Mouse (Mus musculus) layer of hippocampus, postnatal 14 days (tissue): ENCODE measurements around the gene Pigq. TPM values are rescaled to one million over a fixed set of nuclear protein-coding genes. Genes with fewer than 3 reads are reported as not detected.

Experiments
- DNase-seq, 2 experiments: peaks; one replicate each; pipeline ENCODE4 v3.0.0; 2021 to 2022; ENCODE audit warnings: low spot score in 2 of 2, mixed read lengths in 1 of 2
- total RNA-seq, 2 experiments: library from RNA; stranded (reverse); gene quantifications; 2 replicates each; pipeline ENCODE4 v1.2.3; 2021

Gene Pigq
- total RNA-seq, 2 experiments from 2014 or later = 160 to 168 TPM

GRCm38 (mm10) chr17:25925348-25925747 is 19.4 kb downstream of the Pigq start:
- DNase-seq = peak; percentile 29 to 51

- no peak for DNase-seq
Observed at GRCm38 (mm10) chr17:25922120-25922519, 22.6 kb downstream of the Pigq start.

- DNase-seq = peak; percentile 100
Observed at GRCm38 (mm10) chr17:25919786-25920642, 24.7 kb downstream of the Pigq start.

GRCm38 (mm10) chr17:25919144-25919785 is 25.5 kb downstream of the Pigq start, which contains the start of gene Rab40c:
Gene Rab40c (minus strand): TSS chr17:25919727.
- peak in 1 of 2 experiments; percentile 43 for DNase-seq

- no peak for DNase-seq
Observed at GRCm38 (mm10) chr17:25918037-25918750, 26.5 kb downstream of the Pigq start.

- no peak for DNase-seq
Observed at GRCm38 (mm10) chr17:25916931-25917647, 27.6 kb downstream of the Pigq start.

- DNase-seq = no peak
Observed at GRCm38 (mm10) chr17:25914295-25914694, 30.4 kb downstream of the Pigq start.

- no peak for DNase-seq
Observed at GRCm38 (mm10) chr17:25913877-25914275, 30.9 kb downstream of the Pigq start.

- DNase-seq = peak in 1 of 2 experiments; percentile 45
Observed at GRCm38 (mm10) chr17:25913186-25913876, 31.4 kb downstream of the Pigq start.

- DNase-seq = no peak
Observed at GRCm38 (mm10) chr17:25911816-25912215, 32.9 kb downstream of the Pigq start.

- no peak for DNase-seq
Observed at GRCm38 (mm10) chr17:25907640-25908039, 37.1 kb downstream of the Pigq start.

GRCm38 (mm10) chr17:25903061-25903460 is 41.7 kb downstream of the Pigq start:
- DNase-seq = no peak

GRCm38 (mm10) chr17:25900193-25900592 is 44.5 kb downstream of the Pigq start:
- no peak for DNase-seq

GRCm38 (mm10) chr17:25895891-25896290 is 48.8 kb downstream of the Pigq start:
- no peak for DNase-seq

- DNase-seq = no peak
Observed at GRCm38 (mm10) chr17:25895415-25895814, 49.3 kb downstream of the Pigq start.

GRCm38 (mm10) chr17:25893975-25894617 is 50.6 kb downstream of the Pigq start:
- peak; percentile 59 to 71 for DNase-seq

GRCm38 (mm10) chr17:25888837-25889236 is 55.9 kb downstream of the Pigq start:
- no peak for DNase-seq

GRCm38 (mm10) chr17:25887467-25887866 is 57.3 kb downstream of the Pigq start:
- DNase-seq = no peak

GRCm38 (mm10) chr17:25886806-25887205 is 57.9 kb downstream of the Pigq start:
- no peak for DNase-seq

GRCm38 (mm10) chr17:25885636-25886035 is 59.1 kb downstream of the Pigq start:
- DNase-seq = no peak
